Mouse (Mus musculus) frontal cortex, postnatal 10 days (tissue): ENCODE results near the gene 4932438H23Rik.

Source experiments
- DNase-seq, 2 experiments: peaks; one replicate each; pipeline ENCODE4 v3.0.0; 2022; ENCODE audit warnings: low spot score in 2 of 2, mixed read lengths in 1 of 2

Gene 4932438H23Rik

DNA sequence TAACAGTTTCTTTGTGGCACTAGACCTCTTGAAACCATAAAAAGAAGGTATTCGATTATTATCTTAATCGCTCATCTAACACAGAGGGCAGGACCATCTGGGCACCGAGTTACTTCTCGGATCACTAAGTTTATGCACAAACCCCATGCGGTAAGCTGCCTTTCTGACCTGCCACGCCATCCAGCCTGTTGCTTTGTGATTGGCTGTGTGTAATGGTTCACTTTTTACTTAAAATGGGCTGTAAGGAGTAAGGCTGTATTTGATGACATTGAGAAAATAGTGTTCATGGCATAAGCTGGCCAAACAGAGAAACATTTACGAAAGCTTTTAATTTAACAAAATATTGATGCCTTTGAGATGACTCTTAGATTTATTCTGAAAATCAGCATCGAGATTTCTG, at the start of gene 4932438H23Rik:
4932438H23Rik (minus strand) TSS at position 101 of the 400 bp plus-strand sequence.
- DNase-seq: no peak

DNA sequence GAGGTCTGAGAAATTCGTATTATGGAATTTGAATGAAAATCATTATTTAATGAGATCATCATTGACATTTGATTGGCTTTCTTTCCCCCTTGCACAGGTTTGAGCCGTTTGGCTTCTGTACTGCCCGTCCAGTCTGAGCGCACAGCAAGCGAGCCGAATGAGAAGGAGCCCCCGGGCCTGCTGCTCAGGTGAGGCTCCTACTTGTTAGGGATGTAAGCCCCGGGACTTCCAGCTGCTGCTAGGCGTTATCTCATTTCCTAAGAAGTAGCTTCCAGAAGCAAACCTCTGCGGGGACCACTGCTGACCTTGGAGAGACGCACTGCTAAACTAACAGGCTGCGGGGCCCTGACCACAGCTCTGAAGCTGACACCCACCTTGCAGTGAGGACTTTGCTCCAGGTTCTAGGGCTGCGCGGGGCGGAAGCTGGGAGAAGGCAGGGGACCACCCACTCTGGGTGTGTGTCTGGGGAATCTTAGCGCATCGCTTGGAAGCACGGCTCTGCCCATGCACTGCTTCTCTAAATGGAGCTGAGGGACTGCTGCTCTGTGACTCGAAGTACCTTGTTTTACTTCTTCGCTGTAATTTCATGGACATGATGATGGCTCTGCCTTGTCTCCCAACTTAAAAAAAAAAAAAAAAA, 46.2 kb upstream of the 4932438H23Rik start:
- no peak for DNase-seq

GRCm38 (mm10) chr16:91140457-91140856, 45.5 kb upstream of the 4932438H23Rik start:
- no peak for DNase-seq

DNA sequence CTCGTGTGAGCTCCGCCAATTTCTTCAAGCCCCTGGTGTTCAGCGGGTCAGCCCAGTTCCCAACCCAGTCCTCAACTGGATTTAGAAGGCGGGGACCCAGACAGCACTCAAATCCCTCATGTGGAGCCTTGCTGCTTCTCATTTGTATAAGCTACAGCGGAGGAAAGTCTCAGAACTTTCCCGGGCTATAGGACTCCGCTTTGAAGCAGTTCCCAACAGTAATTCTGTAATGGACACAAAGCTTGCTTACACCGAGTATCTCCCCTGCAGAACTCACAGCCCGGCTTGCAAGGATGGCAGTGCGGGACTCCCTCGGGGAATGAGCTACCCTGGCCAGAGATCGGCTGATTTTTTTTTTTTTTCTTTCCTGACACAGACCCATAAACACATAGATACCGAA, 45.1 kb upstream of the 4932438H23Rik start:
- DNase-seq: no peak

DNA sequence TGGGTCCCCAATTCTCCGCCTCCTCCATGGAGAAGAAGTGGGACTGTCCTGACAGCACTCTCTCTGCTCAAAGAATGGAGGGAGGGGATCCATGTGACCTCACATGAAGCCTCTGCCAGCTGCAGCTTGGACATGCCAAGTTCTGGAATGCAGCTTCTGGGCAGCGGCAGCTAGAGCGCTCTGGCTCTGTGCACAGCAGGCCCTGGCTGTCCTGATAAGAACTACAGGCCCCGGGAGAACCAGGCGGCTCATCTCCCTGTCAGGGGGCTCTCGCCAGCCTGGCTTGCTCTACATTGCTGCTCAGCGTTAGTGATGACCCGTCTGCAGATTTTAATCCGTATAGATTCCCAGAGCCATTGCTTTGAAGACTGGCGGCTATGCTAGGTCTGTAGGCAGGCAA, 44.6 kb upstream of the 4932438H23Rik start:
- DNase-seq: no peak

GRCm38 (mm10) chr16:91138736-91139135, 43.8 kb upstream of the 4932438H23Rik start:
- DNase-seq: no peak

DNA sequence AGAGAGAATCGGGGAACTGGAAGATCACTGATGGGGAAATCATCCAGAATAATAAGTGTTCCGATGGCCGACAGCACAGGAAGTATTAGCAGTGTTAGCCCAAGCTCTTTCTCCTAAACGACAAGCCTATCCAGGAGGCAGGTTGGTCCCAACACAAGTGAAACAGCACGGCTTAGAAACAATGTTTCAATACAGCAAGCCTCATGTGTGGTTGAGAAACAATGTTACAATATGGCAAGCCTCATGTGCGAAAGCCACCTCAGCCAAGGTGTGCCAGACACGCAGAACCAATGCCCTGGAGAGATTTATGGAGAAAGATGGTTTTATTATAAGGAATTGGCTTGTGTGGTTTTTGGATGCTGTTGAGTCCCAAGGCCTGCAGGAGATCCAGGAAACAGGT, 43.2 kb upstream of the 4932438H23Rik start:
- no peak for DNase-seq

DNA sequence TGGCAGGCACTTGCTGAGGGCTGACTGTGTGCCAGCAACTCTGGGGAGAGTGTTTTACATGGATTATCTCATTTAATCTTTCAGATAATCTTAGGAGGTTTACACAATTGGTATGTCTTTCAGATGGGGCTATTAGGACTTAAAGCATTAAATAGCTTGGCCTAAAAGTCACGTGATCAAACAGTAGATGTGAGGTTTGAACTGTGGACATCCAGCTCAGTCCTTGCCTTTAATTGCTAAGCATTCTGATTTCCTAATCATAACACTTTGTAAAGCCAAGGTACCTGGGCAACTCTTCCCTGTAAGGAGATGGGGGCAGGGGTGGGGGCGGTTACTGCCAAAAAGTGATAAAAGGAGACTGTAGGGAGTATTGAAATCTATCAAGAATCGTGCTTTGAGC, 41.7 kb upstream of the 4932438H23Rik start:
- no peak for DNase-seq

DNA sequence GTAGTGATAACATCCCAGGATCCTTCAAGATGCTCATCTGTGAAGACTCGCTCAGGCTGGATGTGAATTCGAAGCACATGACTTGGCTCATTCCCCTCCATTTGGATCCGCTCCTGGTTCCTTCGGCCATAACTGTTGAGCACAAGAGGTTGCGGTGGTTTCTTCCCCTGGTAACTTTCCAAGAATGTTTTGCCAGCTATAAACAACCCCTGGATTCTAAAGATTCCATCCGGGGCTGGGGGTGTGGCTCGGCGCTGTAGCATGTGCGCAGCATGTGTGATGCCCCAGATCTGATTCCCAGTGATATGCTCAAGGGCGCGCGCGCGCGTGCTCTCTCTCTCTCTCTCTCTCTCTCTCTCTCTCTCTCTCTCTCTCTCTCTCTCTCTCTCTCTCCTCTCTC, 35.0 kb upstream of the 4932438H23Rik start:
- DNase-seq: no peak

GRCm38 (mm10) chr16:91128431-91128830, 33.5 kb upstream of the 4932438H23Rik start:
- DNase-seq: no peak

DNA sequence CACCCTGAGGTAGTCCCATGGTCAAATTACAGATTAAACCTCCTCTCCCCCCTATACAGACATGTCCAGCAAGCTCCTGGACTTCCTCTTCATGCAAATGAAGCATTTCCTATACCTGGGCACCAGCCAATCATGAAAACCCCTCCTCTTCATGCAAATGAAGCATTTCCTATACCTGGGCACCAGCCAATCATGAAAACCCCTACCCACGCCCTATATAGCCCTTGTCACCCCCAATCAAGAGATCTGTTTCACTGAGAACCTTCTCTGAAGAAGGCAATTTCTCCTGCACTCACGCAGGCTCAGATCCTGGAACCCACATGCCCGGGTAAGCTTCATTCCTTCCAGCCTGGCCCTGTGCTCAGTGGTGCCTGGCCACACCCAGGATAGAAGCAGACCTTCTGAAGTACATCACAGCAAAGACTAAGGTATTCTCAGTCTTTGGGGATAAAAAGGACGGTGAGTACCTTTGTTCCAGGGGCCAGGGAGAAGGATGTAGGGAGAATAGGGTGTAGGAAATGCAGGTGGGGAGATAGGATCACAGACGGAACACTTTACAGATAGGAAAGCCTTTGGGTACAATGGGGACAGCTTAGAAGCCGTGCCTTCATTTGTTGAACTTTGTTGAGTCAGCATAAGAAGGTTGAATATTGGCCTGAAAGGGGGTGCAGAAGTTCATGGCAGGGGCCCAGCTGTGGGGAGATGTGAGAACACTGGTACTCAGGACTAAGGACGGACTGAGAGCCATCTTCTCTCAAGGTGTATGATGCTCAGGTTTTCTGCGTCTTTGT, 32.0 kb upstream of the 4932438H23Rik start:
- no peak for DNase-seq

- DNase-seq: no peak
Observed at GRCm38 (mm10) chr16:91124256-91124655, 29.3 kb upstream of the 4932438H23Rik start.

GRCm38 (mm10) chr16:91123821-91124220, 28.9 kb upstream of the 4932438H23Rik start:
- DNase-seq: no peak

GRCm38 (mm10) chr16:91119879-91120278, 25.0 kb upstream of the 4932438H23Rik start:
- DNase-seq: no peak

DNA sequence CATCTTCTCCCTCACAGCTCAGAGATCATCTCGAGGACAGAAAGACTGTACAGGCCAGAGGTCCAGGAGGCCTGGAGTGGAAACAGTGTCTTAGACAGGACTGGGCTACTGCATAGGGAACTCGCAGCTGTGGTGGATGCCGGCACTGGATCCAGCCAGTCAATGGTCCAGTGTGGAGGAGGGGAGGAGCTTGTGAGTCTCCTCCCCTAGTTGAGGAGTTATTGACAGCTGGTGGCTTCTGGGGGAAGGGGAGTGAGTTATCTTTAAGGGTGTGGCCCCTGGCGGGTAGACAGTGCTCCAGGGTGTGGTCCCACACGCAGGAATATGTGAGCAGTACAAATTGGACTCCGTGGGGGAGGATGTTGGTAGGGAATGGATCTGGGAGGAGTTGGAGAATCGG, 21.8 kb upstream of the 4932438H23Rik start:
- no peak for DNase-seq

DNA sequence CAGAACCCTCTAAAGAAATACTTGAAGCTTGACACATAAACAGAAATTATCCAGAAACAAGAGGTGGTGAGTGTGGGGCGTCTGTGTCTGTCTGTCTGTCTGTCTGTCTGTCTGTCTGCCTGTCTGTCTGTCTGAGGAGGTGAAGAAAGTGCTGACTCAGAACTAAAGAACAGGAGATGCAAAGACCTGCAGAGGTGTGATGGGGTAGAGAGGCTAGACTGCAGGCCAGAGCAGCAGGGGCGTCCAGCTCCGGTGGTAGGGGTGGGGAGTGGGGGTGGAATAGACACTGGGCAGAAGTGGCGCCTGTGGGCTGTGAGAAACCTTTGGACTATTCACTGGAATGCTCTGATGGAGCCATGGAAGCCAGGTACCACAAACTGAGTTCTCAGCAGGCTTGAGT, 21.1 kb upstream of the 4932438H23Rik start:
- DNase-seq: no peak

- no peak for DNase-seq
Observed at GRCm38 (mm10) chr16:91110999-91111535, 16.1 kb upstream of the 4932438H23Rik start.

DNA sequence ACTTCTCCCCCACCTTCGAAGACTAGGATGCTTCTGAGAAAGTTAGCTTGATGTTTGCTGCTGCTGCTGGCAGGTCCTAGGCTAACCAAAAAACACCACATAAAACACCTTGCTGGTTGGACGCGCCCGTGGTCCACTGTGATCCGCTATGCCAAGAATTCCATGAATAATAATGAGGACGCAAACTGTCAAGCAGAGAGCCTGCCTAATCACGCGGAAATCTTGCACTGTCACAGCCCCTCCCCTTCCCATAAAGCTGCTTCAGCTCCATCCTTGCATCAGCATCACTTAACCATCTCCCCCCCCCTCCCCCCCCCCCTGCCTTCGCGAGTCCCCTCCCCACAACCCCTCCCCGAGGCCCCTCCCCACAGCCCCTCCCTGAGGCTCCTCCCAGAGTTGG, 12.7 kb upstream of the 4932438H23Rik start:
- no peak for DNase-seq

DNA sequence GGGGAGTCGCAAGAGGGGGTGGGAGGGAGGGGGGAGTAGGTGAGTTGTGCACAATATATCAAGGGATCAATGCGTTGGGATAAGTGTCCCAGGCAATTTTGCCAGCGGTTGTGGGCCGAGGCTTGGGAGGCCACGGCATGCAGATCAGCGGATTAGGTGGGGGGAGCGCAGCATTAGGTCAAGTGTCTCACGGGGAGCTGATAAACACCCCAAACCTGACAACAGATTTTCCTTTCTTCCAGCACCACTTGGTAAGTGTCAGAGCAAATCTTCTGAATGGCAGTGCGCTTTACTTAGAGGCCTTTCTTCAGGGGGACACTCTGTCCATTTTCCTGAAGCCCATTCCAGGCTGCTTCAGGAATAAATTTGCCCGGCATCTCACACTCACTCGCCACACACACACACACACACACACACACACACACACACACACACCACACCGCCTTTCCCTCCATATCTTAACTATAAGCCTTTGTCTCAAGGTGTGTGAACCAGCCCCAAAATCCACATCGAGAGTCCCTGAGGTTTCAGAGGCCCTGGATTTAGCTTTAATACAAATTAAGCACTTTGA, 10.6 kb upstream of the 4932438H23Rik start:
- no peak for DNase-seq

GRCm38 (mm10) chr16:91104821-91105480, 10.0 kb upstream of the 4932438H23Rik start:
- DNase-seq: no peak

DNA sequence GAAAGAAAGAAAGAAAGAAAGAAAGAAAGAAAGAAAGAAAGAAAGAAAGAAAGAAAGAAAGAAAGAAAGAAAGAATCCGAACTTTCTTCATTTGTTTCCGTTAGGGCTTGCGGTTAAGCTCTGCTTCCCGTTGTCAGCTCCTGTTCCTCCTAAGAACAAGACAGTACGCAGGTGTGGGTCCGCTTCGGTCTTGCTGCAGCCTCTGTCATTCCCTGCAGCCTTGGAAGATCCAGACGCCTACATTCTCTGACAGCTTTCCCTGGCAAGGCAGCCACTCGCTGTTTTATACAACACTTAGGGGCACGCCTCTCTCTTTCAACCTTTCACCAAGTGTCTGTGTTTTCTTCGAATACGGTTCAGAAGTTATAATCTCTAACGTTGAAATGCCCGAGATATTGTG, 8.5 kb upstream of the 4932438H23Rik start:
- DNase-seq: no peak

GRCm38 (mm10) chr16:91100484-91100883, 5.6 kb upstream of the 4932438H23Rik start:
- DNase-seq: no peak
